Mouse (Mus musculus): Measurements from ENCODE around the gene Cdc6.
A peak's percentile ranks its signal among the peaks of the same experiment; 100 is the strongest.

The Cdc6 gene

DNA sequence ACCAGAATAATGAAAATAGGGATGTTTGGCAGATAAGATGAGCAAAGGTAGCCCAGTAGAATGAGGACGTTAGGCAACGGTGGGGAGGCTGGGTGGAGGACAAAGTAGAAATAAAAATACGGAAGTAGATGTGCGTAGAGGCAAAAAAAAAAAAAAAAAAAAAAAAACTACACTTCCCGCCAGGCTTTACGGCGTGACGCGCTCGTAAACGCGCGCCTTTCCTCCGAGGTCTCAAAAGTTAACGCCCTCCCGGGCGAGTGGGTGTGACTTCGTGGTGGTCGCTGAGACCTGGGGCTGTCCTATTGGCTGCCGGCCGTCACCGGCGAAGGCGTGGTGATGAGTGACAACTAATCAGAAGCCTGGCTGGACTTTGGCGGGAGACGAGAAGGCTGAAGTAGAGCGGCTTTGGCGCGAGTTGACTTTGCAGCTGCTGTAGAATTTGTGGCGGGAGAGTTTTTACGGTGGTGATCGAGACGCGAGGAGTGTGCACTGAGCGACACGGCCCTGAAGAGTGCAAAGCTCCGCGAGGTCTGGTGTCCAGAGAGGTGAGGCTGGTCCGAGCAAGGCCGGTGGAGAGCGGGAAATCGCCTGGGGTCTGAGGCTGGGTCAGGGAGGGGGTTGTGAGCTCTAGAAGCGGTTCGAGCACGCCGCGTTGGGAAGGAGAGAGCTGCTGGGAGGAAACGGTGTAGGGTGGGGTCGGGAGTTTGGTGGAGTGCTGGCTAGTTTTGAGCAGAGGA is at the start of gene Cdc6:
Cdc6 (plus strand) TSS at position 365 of the 737 bp plus-strand sequence.
- peak; percentile 98 for DNase-seq

DNA sequence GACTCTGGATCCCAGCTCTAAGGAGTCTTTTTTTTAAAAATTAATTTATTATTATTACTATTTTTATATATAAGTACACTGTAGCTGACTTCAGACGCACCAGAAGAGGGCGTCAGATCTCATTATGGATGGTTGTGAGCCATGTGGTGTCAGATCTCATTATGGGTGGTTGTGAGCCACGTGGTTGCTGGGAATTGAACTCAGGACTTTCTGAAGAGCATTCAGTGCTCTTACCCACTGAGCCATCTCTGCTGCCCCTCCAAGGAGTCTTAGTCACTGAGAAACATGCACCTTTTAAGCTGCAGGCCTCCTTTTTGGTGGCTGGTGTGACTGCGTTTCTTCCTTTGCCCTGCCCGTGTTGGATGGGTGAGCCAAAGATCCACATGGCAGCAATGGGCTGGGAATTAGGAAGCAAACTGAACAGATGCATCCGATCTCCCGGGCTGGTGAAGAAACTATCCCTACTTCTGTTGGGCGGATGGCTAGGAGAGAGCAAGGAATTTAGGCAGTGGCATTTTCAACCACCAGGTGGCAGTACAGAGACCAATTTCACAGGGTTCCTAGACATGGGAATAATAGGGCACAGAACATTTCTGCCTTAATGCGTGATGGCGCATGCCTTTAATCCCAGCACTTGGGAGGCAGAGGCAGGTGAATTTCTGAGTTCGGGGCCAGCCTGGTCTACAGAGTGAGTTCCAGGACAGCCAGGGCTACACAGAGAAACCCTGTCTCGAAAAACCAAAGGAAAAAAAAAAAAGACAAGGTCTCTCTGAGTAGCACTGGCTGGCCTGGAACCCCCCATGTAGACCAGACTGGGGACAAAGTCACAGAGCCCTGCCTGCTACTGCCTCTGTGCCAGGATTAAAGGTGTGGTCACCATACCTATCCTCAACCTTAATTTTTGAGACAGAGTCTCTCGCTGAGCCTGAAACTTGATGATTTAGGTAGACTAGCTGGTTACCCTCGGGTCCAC is 48.6 kb upstream of the Cdc6 start:
- peak; percentile 91 to 96 for DNase-seq

DNA sequence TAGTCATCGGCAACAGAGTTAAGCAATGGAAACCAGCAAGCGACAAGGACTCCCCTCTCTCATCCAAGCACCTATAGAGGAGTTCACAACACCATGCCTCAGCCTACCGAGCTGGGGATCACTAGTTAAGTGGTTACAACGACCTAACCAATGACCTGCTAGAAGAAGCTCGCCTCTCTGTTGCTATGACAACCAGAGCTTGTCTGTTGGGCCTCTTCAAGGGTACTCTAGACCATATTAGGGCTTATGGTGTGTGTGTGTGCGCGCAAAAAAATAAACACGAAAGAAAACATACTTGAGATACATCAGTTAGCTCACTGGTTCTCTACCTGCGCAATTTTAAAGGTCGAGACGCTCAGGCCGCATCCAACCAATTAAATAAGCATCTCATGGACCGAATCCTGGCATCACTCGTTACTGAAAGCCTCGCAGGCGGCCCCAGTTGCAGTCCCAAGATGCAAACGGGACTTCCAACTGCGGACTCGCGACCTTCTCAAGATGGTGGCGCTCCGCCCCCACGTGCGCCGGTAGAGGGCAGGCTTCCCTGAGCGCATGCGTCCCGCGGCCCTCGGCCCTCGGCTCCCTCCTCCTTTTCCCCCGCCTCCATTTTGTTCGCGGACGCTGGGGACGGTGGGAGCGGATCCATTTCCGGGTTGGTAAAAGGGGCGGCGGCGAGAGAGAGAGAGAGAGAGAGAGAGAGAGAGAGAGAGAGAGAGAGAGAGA is 44.4 kb upstream of the Cdc6 start, which contains the start of gene Wipf2:
Wipf2 (plus strand) TSS at position 611 of the 723 bp plus-strand sequence.
- DNase-seq, result peak; percentile 96 to 98

DNA sequence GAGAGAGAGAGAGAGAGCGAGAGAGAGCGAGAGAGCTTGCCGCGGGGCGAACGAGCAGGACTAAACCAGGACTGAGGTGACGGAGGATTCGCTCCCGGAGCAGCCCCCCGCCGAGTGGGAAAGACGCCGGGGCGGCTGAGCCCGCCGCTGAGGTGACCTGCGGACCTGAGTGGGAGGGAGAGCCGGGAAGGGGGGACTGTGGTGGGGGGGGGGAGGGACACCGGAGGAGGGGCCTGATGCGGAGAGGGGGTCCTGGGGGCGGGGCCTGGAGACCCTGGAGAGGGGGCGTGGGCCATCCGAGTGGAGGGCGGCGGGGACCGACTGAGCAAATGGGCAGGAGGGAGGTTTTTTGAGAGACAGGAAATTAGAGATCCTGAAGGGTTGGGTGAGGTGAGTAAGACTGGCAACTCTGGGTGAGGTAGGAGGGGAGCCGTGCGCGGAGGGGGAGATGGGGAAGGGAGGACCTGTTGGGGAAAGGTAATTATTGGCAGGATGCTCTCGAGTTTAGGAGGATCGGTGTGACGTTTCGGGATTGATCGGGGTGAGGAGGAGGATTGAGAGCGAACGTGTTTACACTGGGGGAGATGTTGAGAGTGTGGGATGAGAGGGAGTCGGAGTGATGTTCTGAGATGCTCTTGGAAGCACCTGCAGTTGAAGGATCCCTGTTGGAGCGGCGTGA is 43.7 kb upstream of the Cdc6 start:
- no peak for DNase-seq

DNA sequence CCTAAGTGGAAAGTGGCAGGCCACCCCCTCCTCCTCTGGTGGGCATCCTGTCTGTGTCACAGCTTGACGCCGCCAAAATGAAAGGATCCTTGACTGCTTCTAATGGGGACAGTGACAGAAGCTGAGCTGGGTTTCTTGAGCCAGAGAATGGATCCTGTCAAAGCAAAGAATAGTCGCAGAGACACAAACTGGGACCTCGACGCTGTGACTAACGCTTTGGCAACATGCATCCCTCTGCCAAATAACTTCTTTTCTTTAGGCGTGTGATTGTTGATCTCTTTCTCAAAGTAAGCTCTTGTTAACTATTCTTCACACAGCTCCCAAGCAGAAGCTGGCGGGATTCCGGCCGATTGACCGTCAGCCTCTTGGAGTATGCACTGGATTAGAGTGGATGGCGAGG is 40.3 kb upstream of the Cdc6 start:
- DNase-seq, result no peak

DNA sequence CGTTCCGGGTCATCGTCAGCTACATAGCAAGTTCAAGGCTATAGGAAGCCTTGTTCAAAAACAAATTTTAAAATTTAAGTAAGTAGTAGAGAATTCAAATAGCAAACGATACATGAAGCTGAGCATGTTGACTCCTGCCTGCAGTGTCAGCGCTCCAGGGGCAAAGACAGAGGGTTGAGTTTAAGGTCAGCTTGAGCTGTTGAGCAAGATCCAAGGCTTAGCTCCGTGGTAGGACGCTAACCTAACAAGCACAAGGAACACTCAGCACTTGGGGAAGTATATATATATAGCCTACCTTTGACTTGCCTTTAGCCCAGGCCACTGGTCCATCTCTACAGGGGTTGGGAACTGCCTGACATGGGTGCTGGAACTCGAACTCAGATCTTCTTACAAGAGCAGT is 37.7 kb upstream of the Cdc6 start:
- no peak for DNase-seq

DNA sequence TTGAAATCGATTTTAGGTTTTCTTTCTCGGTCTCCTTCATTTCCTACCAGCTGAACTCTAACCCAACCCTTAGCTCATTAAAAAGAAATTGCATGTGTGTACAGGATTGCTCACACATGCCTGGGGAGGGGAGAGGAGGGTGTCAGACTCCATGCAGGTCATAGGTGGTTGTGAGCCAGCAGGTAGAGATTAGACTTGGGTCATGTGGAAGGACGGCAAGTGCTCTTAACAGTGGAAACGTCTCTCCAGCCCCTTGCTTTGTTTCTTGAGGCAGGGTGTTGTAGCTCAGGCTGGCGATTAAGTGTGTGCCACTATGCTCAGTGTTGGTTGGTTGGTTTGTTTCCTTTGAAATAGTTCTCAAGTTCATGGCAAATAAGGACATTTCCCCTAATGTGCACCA is 36.8 kb upstream of the Cdc6 start:
- DNase-seq, result no peak

DNA sequence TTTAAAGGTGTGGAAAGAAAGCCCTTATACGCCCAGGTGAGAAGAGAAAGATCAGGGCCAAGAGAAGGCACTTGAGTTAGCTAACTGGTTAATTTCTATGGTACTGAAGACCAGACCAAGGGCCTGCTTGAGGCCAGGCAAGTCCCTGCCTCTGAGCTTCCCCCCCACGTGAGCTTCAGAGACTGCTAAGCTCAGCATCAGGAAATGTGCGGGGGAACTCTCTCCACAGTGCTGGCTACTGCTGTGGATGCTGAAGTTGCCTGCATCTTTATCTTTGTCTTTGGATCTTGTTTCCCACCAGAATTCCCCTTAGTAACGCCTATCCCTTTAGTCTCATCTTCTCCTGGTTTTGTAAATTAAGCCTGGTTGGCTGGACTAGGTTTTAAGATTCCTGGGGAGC is 36.2 kb upstream of the Cdc6 start:
- DNase-seq, result no peak

DNA sequence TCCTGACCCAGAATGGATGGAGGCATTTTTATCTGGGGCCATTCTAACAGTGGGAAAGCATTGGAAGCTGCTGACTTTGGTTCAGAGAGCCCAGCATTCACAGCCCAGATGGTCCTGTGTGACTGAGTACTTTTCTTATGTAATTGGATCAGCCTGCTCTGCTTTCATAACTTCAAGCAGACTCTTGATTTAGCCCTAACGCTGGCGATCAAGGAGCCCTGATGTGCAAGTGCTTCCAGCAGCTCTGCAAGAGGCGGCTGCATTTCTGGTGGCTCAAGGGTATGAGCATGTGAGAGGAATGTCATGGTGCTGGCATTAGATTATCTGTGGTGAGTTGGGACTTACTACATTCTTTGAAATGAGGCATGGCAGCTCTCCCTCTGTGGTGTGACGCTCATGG is 35.6 kb upstream of the Cdc6 start:
- no peak for DNase-seq

DNA sequence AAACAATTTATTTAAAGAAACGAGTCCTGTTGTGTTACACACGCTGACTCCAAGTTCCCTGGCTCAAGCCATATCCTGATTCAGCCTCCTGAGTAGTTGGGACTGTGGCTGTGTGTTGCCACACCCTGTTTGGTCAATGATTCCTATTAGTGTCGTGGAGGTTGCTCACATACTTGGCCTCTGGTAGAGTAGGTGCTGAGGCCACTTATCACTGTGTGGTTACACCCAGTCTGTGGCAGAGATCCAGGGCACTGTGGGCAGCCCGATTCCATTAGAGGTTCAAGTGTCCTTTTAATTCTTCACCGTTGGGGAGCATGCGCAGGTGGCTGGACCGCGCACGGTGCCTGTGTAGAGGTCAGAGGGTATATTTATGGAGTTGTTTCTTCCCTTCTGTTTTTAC is 33.7 kb upstream of the Cdc6 start:
- DNase-seq, result peak in 1 of 2 experiments; percentile 46

DNA sequence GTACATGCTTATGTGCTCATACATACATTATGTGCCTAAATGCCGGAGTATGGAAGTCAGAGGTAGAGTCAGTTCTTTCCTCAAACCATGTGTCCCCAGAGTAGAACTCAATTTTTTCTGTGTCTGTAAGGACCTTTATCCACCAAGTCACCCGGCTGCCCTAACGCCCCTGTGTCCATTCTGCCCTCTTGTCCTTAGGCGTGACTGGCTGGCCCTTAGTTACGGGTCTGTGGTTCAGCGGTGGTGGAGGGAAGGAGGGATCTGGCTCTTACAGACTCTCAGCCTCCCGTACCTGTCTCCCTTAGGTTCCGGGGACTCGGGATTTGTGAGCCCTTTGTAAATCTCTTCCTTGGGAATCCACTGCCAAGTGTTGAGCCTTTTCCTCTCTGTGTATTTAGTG is 30.6 kb upstream of the Cdc6 start:
- DNase-seq, result peak; percentile 67 to 73

DNA sequence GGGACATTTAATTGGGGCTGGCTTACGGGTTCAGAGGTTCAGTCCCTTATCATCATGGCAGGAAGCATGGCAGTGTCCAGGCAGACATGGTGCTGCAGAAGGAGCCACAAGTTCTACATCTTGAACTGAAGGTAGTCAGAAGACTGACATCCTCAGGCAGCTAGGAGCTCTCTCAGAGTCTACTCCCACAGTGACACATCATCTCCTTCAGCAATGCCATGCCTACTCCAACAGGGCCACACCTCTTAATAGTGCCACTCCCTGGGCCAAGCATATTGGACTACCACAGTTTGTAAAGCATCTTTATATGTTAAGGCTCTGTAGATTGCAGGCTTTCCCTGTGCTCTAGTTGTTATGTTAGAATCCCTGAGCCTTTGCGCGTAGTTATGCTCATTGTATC is 19.9 kb upstream of the Cdc6 start:
- no peak for DNase-seq

DNA sequence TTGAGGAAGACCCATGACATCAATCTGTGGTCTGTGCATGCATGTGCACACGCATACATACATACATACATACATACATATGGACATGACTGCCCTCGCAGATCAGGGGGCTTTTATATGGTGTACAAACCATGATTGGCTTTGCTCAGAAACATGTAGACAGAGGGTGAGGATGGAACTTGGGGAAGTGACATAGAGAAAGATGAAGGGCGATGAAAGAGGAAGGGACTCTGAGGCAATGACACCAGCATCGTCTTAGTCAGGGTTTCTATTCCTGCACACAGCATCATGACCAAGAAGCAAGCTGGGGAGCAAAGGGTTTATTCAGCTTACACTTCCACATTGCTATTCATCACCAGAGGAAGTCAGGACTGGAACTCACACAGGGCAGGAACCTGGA is 18.5 kb upstream of the Cdc6 start:
- DNase-seq, result no peak

DNA sequence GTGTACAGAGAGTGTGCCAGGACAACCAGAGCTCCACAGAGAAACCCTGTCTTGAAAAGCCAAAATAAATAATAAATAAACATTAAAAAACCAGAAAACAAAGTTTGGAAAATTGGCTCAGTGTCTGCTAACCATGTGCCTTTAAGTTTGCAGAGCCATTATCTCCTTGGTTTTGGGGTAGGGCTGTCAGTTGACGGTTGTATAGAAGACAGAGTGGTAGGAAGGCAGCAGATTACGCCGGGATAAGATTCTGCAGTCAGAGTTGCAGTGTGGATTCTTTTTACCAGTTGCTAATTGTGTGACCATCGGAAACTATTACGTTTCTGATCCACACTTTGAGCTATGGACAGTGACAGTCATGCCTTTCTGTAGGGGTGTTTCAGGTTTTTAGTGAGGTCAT is 17.6 kb upstream of the Cdc6 start:
- DNase-seq, result no peak

DNA sequence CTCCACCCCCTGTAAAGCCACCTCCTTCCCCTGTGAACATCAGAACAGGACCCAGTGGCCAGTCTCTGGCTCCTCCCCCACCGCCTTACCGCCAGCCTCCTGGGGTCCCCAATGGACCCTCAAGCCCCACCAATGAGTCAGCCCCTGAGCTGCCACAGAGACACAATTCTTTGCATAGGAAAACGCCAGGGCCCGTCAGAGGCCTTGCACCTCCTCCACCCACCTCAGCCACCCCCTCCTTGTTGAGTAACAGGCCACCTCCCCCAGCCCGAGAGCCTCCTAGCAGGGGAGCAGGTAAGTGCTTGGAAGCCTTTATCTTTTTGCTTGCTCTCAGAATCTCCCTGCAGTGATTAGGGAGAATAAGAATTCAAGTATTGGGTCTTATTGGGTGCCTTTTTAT is 15.2 kb upstream of the Cdc6 start:
- no peak for DNase-seq

DNA sequence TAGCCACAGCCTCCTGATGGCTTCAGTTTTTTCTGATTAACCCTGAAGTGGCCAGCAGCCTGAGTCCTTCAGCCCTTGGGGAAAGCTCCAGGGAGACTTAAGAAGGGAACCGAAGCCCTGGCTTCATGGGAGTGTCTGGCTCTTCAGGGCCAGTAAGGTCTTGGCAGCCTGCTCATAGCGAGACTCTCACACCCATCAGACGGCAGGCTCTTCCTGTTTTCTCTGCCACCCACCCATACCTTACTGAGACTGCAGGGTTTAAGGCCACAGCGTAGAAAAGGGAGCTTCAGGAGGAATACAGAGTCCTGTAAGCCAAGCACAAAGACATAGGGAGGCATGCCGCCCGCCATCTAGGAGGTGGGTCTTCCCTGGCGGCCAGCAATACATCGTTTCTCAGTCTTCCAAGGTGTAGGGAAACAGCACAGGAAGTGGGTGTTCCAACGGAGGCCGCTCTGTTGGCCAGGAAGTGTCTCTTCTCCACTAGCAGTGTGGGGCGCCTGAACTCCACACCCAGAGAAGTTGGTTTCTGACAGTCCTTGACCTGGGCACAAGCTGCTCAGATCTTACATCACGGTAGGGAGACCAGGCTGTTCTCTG is 7.0 kb upstream of the Cdc6 start:
- peak; percentile 24 to 25 for DNase-seq

DNA sequence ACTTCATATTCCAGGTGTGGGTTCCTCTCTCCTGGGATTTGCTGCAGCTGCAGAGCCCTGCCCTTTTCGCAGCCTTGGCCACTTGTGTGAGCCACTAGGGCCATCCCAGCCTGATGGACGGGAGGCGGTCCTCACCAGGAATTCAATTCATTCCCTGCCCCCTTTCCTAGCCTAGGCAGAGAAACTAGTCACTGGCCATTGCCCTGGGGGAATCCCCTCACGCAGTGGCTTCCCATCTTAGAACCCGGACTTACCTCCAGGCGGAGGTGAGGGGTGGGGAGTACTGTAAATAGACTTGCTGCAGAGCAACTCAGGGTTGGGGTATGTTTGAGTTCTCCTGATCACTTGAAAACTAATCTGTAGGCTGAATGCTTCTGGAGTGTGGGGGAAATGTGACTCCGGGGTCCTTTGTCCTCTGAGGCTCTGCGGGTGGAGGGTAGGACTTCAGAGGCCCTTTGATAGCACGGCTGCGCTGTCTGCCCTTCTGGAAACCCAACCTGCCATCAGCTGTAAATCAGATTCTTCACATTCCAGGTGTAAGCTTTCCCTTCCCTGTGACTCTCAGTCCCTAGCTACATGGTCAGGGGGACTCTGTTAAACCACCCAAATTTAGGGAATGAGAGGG is 4.9 kb upstream of the Cdc6 start:
- no peak for DNase-seq

DNA sequence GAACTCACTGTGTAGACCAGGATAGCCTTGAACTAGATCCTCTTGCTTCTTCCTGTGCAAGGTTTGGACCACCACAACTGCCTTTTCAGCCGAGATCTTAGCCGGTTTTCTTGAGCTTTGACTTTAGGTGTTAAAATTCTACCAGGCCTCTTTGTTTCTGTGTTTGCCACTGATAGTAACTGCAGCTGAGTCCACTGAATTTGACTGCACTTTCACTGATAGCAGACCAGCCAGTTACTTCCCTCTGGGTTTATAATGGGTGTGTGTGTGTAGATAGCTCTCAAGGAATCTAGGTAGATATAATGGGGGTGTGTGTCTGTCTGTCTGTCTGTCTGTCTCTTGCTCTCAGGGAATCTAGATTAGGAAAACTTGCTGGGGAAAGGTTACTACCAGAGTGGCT is 3.0 kb upstream of the Cdc6 start:
- no peak for DNase-seq

DNA sequence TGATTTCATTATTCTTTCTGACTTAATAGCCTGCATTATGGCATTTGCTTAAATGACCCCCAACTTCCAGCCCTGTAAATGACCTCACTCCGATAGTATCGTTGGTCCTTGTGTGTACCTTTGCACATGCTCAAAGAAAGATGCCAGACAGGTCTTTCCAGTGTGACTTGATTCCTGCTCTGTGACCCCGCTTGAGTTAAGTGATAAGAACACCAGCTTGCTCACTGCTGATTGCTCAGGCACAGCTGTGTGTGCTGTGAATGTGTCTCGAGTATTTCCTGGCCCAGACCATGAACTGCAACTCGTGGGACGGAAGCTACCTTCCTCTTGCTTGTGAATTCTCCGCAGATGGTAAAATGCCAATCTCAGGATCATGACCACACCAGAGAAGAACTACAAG is 2.6 kb upstream of the Cdc6 start:
- DNase-seq, result peak; percentile 19 to 37

DNA sequence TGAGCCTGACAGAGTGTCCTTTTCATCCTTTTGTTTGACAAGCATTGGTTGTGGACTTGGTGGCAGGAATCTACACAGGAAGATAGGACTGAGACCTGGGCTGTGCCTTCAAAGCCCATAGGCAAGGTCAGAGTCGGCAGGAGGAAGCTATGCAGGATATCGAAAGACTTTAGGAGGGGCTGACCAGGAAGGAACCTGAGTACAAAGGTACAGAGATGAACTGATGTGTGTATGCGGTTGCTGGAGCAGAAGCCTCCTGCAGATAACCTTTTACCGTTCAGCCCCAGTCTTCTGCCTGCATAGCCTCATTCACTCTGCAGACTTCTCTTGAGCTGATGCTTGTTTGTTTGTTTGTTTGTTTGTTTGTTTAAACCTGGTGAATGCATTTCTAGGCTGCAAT is 2.0 kb upstream of the Cdc6 start:
- DNase-seq, result no peak

DNA sequence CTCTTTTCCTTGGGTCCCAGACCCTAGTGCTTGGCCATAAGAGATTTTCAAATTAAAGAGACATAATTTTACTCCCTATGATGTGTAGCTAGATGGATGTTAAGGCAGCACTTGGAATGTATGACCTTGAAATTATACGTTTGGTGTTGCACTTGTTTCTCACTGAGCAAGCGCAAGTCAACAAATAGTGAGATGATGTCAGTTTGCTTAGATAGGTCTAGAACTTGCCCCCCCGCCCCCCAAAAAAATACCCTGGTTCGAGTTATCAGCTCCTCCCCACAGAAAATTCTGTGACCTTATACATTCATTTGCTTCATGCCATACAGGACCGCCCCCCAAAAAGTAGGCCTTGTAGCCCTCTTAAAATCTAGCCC is 551 bp upstream of the Cdc6 start:
- no peak for DNase-seq

DNA sequence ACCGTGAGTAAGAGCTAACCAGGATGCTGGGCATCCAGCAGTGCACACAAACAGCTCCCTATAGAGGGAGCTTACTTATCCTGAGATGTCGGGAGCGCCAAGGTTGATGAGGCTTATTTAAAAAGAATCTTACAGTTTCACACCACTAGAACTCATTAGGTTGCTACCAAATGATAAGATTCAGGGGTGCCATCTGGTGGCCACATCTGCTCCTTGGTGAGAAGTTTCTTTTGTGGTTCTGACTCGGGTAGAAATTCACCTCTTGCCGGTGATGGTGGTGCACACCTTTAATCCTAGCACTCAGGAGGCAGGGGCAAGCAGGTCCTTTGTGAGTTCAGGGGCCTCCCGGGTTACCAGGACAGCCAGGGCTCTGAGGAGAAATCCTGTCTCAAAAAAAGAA is 2.1 kb downstream of the Cdc6 start:
- DNase-seq, result peak; percentile 77 to 92

Data from kidney, postnatal 36 days (tissue).